Mouse (Mus musculus): ENCODE data around the gene Rabgap1l.

DNA sequence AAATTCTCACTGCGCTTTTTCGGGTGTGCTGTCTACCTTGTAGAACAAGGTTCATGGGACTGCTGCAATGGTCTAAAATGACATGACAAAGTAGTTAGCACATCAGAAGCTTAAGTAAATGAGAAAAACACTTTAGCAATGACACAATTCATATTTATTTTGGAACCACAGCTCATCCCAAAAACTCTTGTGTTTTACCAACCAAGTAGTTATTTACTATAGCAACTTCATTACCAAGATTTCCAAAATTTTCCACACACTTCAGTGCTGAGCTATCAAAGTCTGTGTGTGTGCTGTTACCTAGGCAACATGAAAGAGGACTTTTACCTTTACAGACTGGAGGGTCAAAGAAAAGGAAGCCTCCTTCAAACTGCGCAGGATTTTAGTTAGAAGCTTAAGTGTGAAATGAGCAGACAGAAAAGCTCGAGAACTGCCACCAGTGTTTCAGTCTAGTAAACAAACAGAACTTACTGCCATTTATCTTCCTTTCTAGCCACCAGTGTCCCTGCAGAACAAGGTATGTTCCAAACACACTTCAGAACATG is 7.3 kb downstream of the Rabgap1l start:
- TF ChIP-seq POLR2A (IDR thresholded peaks at IDR 0.05; ENCODE audit: borderline replicate concordance, low read depth, low read length) (no peak), CTCF (IDR thresholded peaks at IDR 0.05; ENCODE audit: low read depth, low read length) (no peak)
